Mouse (Mus musculus): Measurements from ENCODE around the gene Foxf2.

- no peak for TF ChIP-seq CTCF (IDR thresholded peaks at IDR 0.05; ENCODE audit: low read depth, low read length)
- no peak for TF ChIP-seq GATA1 (IDR thresholded peaks at IDR 0.05; ENCODE audit: borderline replicate concordance, low read length)
- no peak for TF ChIP-seq GATA2 (IDR thresholded peaks at IDR 0.05; ENCODE audit: borderline replicate concordance, low read depth, low read length)
- no peak for TF ChIP-seq POLR2AphosphoS5 (IDR thresholded peaks at IDR 0.05; ENCODE audit: insufficient replicate concordance, low read depth, low read length)
Measured at GRCm38 (mm10) chr13:31626991-31627625, 1.5 kb downstream of the Foxf2 start.

Measured in G1E (cell line).